Mouse (Mus musculus): ENCODE data around the gene Hdac5. TPM values are rescaled to one million over a fixed set of nuclear protein-coding genes. Genes with fewer than 3 reads are reported as not detected.

The Hdac5 gene
- polyA plus RNA-seq, 1 experiment from 2014 or later: 26.0 TPM

GRCm38 (mm10) chr11:102220451-102220850 lies 9.5 kb downstream of the Hdac5 start:
- no peak overlapping the region for H3K9ac ChIP-seq (ENCODE audit: low read depth, low read length)
- H3K4me1 ChIP-seq (replicated peaks; ENCODE audit: control insufficient read depth, insufficient read depth, low read length): peaks cover 75% of the 10 kb centered on the region
- no peaks in the 10 kb centered on the region for H3K36me3 ChIP-seq (ENCODE audit: control insufficient read depth, insufficient read depth, low read length)
- no peak overlapping the region; the same call in 1 of the 2 replicates for H3K27ac ChIP-seq (ENCODE audit: low read depth, low read length)
- H3K27me3 ChIP-seq (replicated peaks; ENCODE audit: control insufficient read depth, insufficient read depth, low read length): no peaks in the 10 kb centered on the region
- WGBS: 43% methylated on average over 6 of the region's 6 CpGs
- H3K4me2 ChIP-seq: no peak overlapping the region; the same call in none of the 2 replicates
- no peak for DNase-seq (ENCODE audit: low spot score)
- no peak for ATAC-seq (replicated peaks; ENCODE audit: low FRiP score)
- no peaks in the 10 kb centered on the region for H3K9me3 ChIP-seq (ENCODE audit: control insufficient read depth, low read length)
- no peak overlapping the region for H3K4me3 ChIP-seq (ENCODE audit: low read depth, low read length)

- Histone ChIP-seq H3K27ac (ENCODE audit: low read depth, low read length) (no peak overlapping the region; the same call in 1 of the 2 replicates), H3K4me1 (replicated peaks; ENCODE audit: control insufficient read depth, insufficient read depth, low read length) (peaks cover 75% of the 10 kb centered on the region), H3K9ac (ENCODE audit: low read depth, low read length) (no peak overlapping the region), H3K36me3 (ENCODE audit: control insufficient read depth, insufficient read depth, low read length) (no peaks in the 10 kb centered on the region), H3K9me3 (ENCODE audit: control insufficient read depth, low read length) (no peaks in the 10 kb centered on the region), H3K27me3 (replicated peaks; ENCODE audit: control insufficient read depth, insufficient read depth, low read length) (no peaks in the 10 kb centered on the region), H3K4me3 (ENCODE audit: low read depth, low read length) (no peak overlapping the region), H3K4me2 (peak overlapping the region; percentile 13; the same call in 1 of the 2 replicates)
- DNase-seq (ENCODE audit: low spot score) (no peak), ATAC-seq (replicated peaks; ENCODE audit: low FRiP score) (no peak)
- WGBS: 49% methylated on average over 4 of the region's 4 CpGs
Observed at GRCm38 (mm10) chr11:102219994-102220346, 10.0 kb downstream of the Hdac5 start.

- 51% methylated on average over 14 of the region's 14 CpGs for WGBS
- H3K27ac ChIP-seq (ENCODE audit: low read depth, low read length): peak overlapping the region; percentile 81
Observed at GRCm38 (mm10) chr11:102219247-102219993, 10.5 kb downstream of the Hdac5 start.

GRCm38 (mm10) chr11:102218783-102219182 lies 11.2 kb downstream of the Hdac5 start:
- Histone ChIP-seq H3K27me3 (replicated peaks; ENCODE audit: control insufficient read depth, insufficient read depth, low read length) (no peaks in the 10 kb centered on the region), H3K36me3 (ENCODE audit: control insufficient read depth, insufficient read depth, low read length) (no peaks in the 10 kb centered on the region), H3K9me3 (ENCODE audit: control insufficient read depth, low read length) (no peaks in the 10 kb centered on the region), H3K9ac (ENCODE audit: low read depth, low read length) (peak overlapping the region; percentile 71), H3K27ac (ENCODE audit: low read depth, low read length) (peak overlapping the region; percentile 81), H3K4me3 (ENCODE audit: low read depth, low read length) (peak overlapping the region; percentile 56), H3K4me1 (replicated peaks; ENCODE audit: control insufficient read depth, insufficient read depth, low read length) (peaks cover 78% of the 10 kb centered on the region), H3K4me2 (peak overlapping the region; percentile 93)
- WGBS: under 1% methylated on average over 10 of the region's 10 CpGs
- DNase-seq (ENCODE audit: low spot score) (peak; percentile 89), ATAC-seq (replicated peaks; ENCODE audit: low FRiP score) (peak; percentile 88)

More at GRCm38 (mm10) chr11:102219247-102219993, 10.5 kb downstream of the Hdac5 start:
- H3K9ac ChIP-seq (ENCODE audit: low read depth, low read length): peak overlapping the region; percentile 62
- H3K4me1 ChIP-seq (replicated peaks; ENCODE audit: control insufficient read depth, insufficient read depth, low read length): peaks cover 77% of the 10 kb centered on the region
- DNase-seq (ENCODE audit: low spot score) (no peak), ATAC-seq (replicated peaks; ENCODE audit: low FRiP score) (no peak)
- no peaks in the 10 kb centered on the region for H3K9me3 ChIP-seq (ENCODE audit: control insufficient read depth, low read length)
- no peaks in the 10 kb centered on the region for H3K36me3 ChIP-seq (ENCODE audit: control insufficient read depth, insufficient read depth, low read length)
- peak overlapping the region; percentile 93 for H3K4me2 ChIP-seq
- no peaks in the 10 kb centered on the region for H3K27me3 ChIP-seq (replicated peaks; ENCODE audit: control insufficient read depth, insufficient read depth, low read length)
- peak overlapping the region; percentile 56 for H3K4me3 ChIP-seq (ENCODE audit: low read depth, low read length)

GRCm38 (mm10) chr11:102217876-102218430 lies 12.0 kb downstream of the Hdac5 start:
- Histone ChIP-seq H3K27me3 (replicated peaks; ENCODE audit: control insufficient read depth, insufficient read depth, low read length) (no peaks in the 10 kb centered on the region), H3K9me3 (ENCODE audit: control insufficient read depth, low read length) (no peaks in the 10 kb centered on the region), H3K36me3 (ENCODE audit: control insufficient read depth, insufficient read depth, low read length) (no peaks in the 10 kb centered on the region), H3K4me2 (peak overlapping the region; percentile 93), H3K27ac (ENCODE audit: low read depth, low read length) (peak overlapping the region; percentile 81), H3K4me3 (ENCODE audit: low read depth, low read length) (peak overlapping the region; percentile 56), H3K9ac (ENCODE audit: low read depth, low read length) (peak overlapping the region; percentile 71), H3K4me1 (replicated peaks; ENCODE audit: control insufficient read depth, insufficient read depth, low read length) (peaks cover 72% of the 10 kb centered on the region)
- no peak for DNase-seq (ENCODE audit: low spot score)
- no peak for ATAC-seq (replicated peaks; ENCODE audit: low FRiP score)
- 46% methylated on average over 7 of the region's 7 CpGs for WGBS

GRCm38 (mm10) chr11:102217396-102217795 lies 12.6 kb downstream of the Hdac5 start:
- 81% methylated on average over 6 of the region's 6 CpGs for WGBS

GRCm38 (mm10) chr11:102216886-102217240 lies 13.1 kb downstream of the Hdac5 start:
- 51% methylated on average over 5 of the region's 5 CpGs for WGBS
- ATAC-seq (replicated peaks; ENCODE audit: low FRiP score) (no peak), DNase-seq (ENCODE audit: low spot score) (no peak)
- Histone ChIP-seq H3K9me3 (ENCODE audit: control insufficient read depth, low read length) (no peaks in the 10 kb centered on the region), H3K27me3 (replicated peaks; ENCODE audit: control insufficient read depth, insufficient read depth, low read length) (no peaks in the 10 kb centered on the region), H3K36me3 (ENCODE audit: control insufficient read depth, insufficient read depth, low read length) (no peaks in the 10 kb centered on the region), H3K4me3 (ENCODE audit: low read depth, low read length) (peak overlapping the region; percentile 56; the same call in 1 of the 2 replicates), H3K4me2 (peak overlapping the region; percentile 93), H3K9ac (ENCODE audit: low read depth, low read length) (no peak overlapping the region), H3K4me1 (replicated peaks; ENCODE audit: control insufficient read depth, insufficient read depth, low read length) (peaks cover 68% of the 10 kb centered on the region), H3K27ac (ENCODE audit: low read depth, low read length) (peak overlapping the region; percentile 45; the same call in 1 of the 2 replicates)

More at GRCm38 (mm10) chr11:102217396-102217795, 12.6 kb downstream of the Hdac5 start:
- ATAC-seq (replicated peaks; ENCODE audit: low FRiP score) (no peak), DNase-seq (ENCODE audit: low spot score) (no peak)
- H3K27ac ChIP-seq (ENCODE audit: low read depth, low read length): no peak overlapping the region
- H3K4me2 ChIP-seq: peak overlapping the region; percentile 93
- H3K36me3 ChIP-seq (ENCODE audit: control insufficient read depth, insufficient read depth, low read length): no peaks in the 10 kb centered on the region
- H3K27me3 ChIP-seq (replicated peaks; ENCODE audit: control insufficient read depth, insufficient read depth, low read length): no peaks in the 10 kb centered on the region
- H3K9me3 ChIP-seq (ENCODE audit: control insufficient read depth, low read length): no peaks in the 10 kb centered on the region
- no peak overlapping the region for H3K9ac ChIP-seq (ENCODE audit: low read depth, low read length)
- H3K4me3 ChIP-seq (ENCODE audit: low read depth, low read length): peak overlapping the region; percentile 56
- H3K4me1 ChIP-seq (replicated peaks; ENCODE audit: control insufficient read depth, insufficient read depth, low read length): peaks cover 69% of the 10 kb centered on the region

GRCm38 (mm10) chr11:102216056-102216885 lies 13.7 kb downstream of the Hdac5 start:
- no peak for DNase-seq (ENCODE audit: low spot score)
- Histone ChIP-seq H3K9ac (ENCODE audit: low read depth, low read length) (no peak overlapping the region), H3K9me3 (ENCODE audit: control insufficient read depth, low read length) (no peaks in the 10 kb centered on the region), H3K36me3 (ENCODE audit: control insufficient read depth, insufficient read depth, low read length) (peaks cover 3% of the 10 kb centered on the region; the same call in 1 of the 2 replicates), H3K4me2 (peak overlapping the region; percentile 93), H3K27ac (ENCODE audit: low read depth, low read length) (peak overlapping the region; percentile 75), H3K27me3 (replicated peaks; ENCODE audit: control insufficient read depth, insufficient read depth, low read length) (no peaks in the 10 kb centered on the region), H3K4me1 (replicated peaks; ENCODE audit: control insufficient read depth, insufficient read depth, low read length) (peaks cover 67% of the 10 kb centered on the region), H3K4me3 (ENCODE audit: low read depth, low read length) (0 out of 2 replicates have a peak overlapping the region, but pooled peaks have one; percentile 56)
- no peak for ATAC-seq (replicated peaks; ENCODE audit: low FRiP score)
- WGBS: 41% methylated on average over 12 of the region's 12 CpGs

Data from liver, embryonic 11.5 days (tissue).